Mouse (Mus musculus) CH12.LX (cell line): ENCODE measurements around the gene Psmf1. TPM values are rescaled to one million over a fixed set of nuclear protein-coding genes. Genes with fewer than 3 reads are reported as not detected.

ENCODE experiments used
- DNase-seq: peaks from one replicate; pipeline ENCODE4 v3.0.0-alpha.2; 2013; ENCODE audit errors: extremely low read depth
- H3K27ac ChIP-seq: 2 replicates; pipeline ENCODE4 v1.5.1; 2012; ENCODE audit warnings: low read depth, mild to moderate bottlenecking, control low read depth, moderate library complexity; ENCODE audit not compliant: insufficient read depth
- H3K27me3 ChIP-seq: replicated peaks from 2 replicates; pipeline ENCODE3; 2012; ENCODE audit warnings: inconsistent platforms
- H3K36me3 ChIP-seq, 2 experiments: replicated peaks in 1 of 2; 2 replicates each; pipeline versions ENCODE3 to v1.6.1; 2012; ENCODE audit warnings: inconsistent platforms in 1 of 2, low read length in 1 of 2, mild to moderate bottlenecking in 1 of 2, mixed read lengths in 1 of 2, moderate library complexity in 1 of 2; ENCODE audit not compliant: control insufficient read depth in 1 of 2, insufficient read depth in 1 of 2
- H3K4me1 ChIP-seq, 2 experiments: 2 replicates each; pipeline ENCODE4 v1.6.1; 2012; ENCODE audit warnings: inconsistent platforms in 1 of 2, moderate library complexity in 1 of 2; ENCODE audit not compliant: insufficient read depth in 2 of 2, control insufficient read depth in 1 of 2
- H3K4me2 ChIP-seq: 2 replicates; pipeline ENCODE4 v1.6.1; 2012; ENCODE audit warnings: low read depth, mild to moderate bottlenecking, control low read depth; ENCODE audit not compliant: poor library complexity, insufficient read depth, severe bottlenecking
- H3K4me3 ChIP-seq, 3 experiments: fragments of 150-350 bp in 1 of 3; sonication (generic) in 1 of 3; replicated peaks in 1 of 3; 2 replicates each; pipeline versions ENCODE3 to v1.5.1; 2011 to 2012; ENCODE audit warnings: low read depth in 2 of 3, low read length in 2 of 3, mild to moderate bottlenecking in 2 of 3, moderate library complexity in 2 of 3, control low read depth in 1 of 3, improper control_type of control experiment in 1 of 3, inconsistent platforms in 1 of 3, mixed read lengths in 1 of 3; ENCODE audit not compliant: poor library complexity in 1 of 3
- H3K79me2 ChIP-seq: replicated peaks from 2 replicates; pipeline ENCODE4 v1.6.1; 2012; ENCODE audit warnings: mild to moderate bottlenecking, moderate library complexity; ENCODE audit not compliant: control insufficient read depth, poor library complexity, insufficient read depth, severe bottlenecking; ENCODE audit errors: extremely low read depth
- H3K9ac ChIP-seq: 2 replicates; pipeline ENCODE4 v1.6.1; 2012; ENCODE audit warnings: low read depth, mild to moderate bottlenecking, control low read depth, moderate library complexity; ENCODE audit not compliant: insufficient read depth
- H3K9me3 ChIP-seq: replicated peaks from 2 replicates; pipeline ENCODE3; 2012; ENCODE audit warnings: low read length, inconsistent platforms, mixed read lengths
- BHLHE40 ChIP-seq: IDR thresholded peaks from 2 replicates; pipeline ENCODE4 v1.6.1; 2011; ENCODE audit warnings: mild to moderate bottlenecking, low read depth, low read length, improper control_type of control experiment
- CHD1 ChIP-seq: IDR thresholded peaks from 2 replicates; pipeline ENCODE4 v1.6.1; 2012; ENCODE audit warnings: low read depth, low read length, improper control_type of control experiment, inconsistent platforms
- CHD2 ChIP-seq: IDR thresholded peaks from 2 replicates; pipeline ENCODE4 v1.6.1; 2011; ENCODE audit warnings: low read length, improper control_type of control experiment
- E2F4 ChIP-seq: IDR thresholded peaks from 2 replicates; pipeline ENCODE4 v1.6.1; 2011; ENCODE audit warnings: low read depth, low read length, improper control_type of control experiment; ENCODE audit not compliant: insufficient replicate concordance
- EP300 ChIP-seq: IDR thresholded peaks from 2 replicates; pipeline ENCODE4 v1.6.1; 2011; ENCODE audit warnings: low read length, improper control_type of control experiment
- GABPA ChIP-seq: IDR thresholded peaks from 2 replicates; pipeline ENCODE4 v1.6.1; 2012; ENCODE audit warnings: low read depth, low read length, improper control_type of control experiment, inconsistent platforms; ENCODE audit not compliant: insufficient replicate concordance
- HCFC1 ChIP-seq: IDR thresholded peaks from 2 replicates; pipeline ENCODE4 v1.6.1; 2012; ENCODE audit warnings: low read depth, mild to moderate bottlenecking, inconsistent platforms, low read length, improper control_type of control experiment
- IRF4 ChIP-seq: IDR thresholded peaks from 2 replicates; pipeline ENCODE4 v1.6.1; 2014; ENCODE audit warnings: low read depth, mild to moderate bottlenecking, inconsistent platforms, low read length, improper control_type of control experiment
- MAX ChIP-seq: IDR thresholded peaks from 2 replicates; pipeline ENCODE4 v1.6.1; 2011; ENCODE audit warnings: low read length, improper control_type of control experiment
- MAZ ChIP-seq: IDR thresholded peaks from 2 replicates; pipeline ENCODE4 v1.6.1; 2012; ENCODE audit warnings: low read depth, mild to moderate bottlenecking, inconsistent platforms, low read length, improper control_type of control experiment, moderate library complexity
- MXI1 ChIP-seq: IDR thresholded peaks from 2 replicates; pipeline ENCODE4 v1.6.1; 2011; ENCODE audit warnings: mild to moderate bottlenecking, low read depth, low read length, improper control_type of control experiment
- MYC ChIP-seq: IDR thresholded peaks from 2 replicates; pipeline ENCODE4 v1.6.1; 2011; ENCODE audit warnings: low read depth, mild to moderate bottlenecking, improper control_type of control experiment, low read length
- NRF1 ChIP-seq: IDR thresholded peaks from 2 replicates; pipeline ENCODE4 v1.6.1; 2014; ENCODE audit warnings: low read depth, mild to moderate bottlenecking, inconsistent platforms, low read length, improper control_type of control experiment, moderate library complexity
- POLR2A ChIP-seq: IDR thresholded peaks from 2 replicates; pipeline ENCODE4 v1.6.1; 2011; ENCODE audit warnings: low read depth, mild to moderate bottlenecking, improper control_type of control experiment, low read length
- POLR2AphosphoS2 ChIP-seq: IDR thresholded peaks from 2 replicates; pipeline ENCODE4 v1.6.1; 2011; ENCODE audit warnings: low read depth, low read length, improper control_type of control experiment
- RAD21 ChIP-seq: IDR thresholded peaks from 2 replicates; pipeline ENCODE4 v1.6.1; 2011; ENCODE audit warnings: low read depth, mild to moderate bottlenecking, low read length, improper control_type of control experiment, moderate library complexity
- RCOR1 ChIP-seq: conservative IDR thresholded peaks from 2 replicates; pipeline ENCODE4 v1.6.1; 2012; ENCODE audit warnings: low read depth, mild to moderate bottlenecking, inconsistent platforms, low read length, improper control_type of control experiment
- SIN3A ChIP-seq: IDR thresholded peaks from 2 replicates; pipeline ENCODE4 v1.6.1; 2012; ENCODE audit warnings: low read length, improper control_type of control experiment, inconsistent platforms
- TBP ChIP-seq: conservative IDR thresholded peaks from 2 replicates; pipeline ENCODE4 v1.6.1; 2011; ENCODE audit warnings: low read depth, low read length, improper control_type of control experiment
- UBTF ChIP-seq: IDR thresholded peaks from 2 replicates; pipeline ENCODE4 v1.6.1; 2012; ENCODE audit warnings: low read depth, mild to moderate bottlenecking, inconsistent platforms, low read length, improper control_type of control experiment, moderate library complexity
- USF2 ChIP-seq: conservative IDR thresholded peaks from 2 replicates; pipeline ENCODE4 v1.6.1; 2011; ENCODE audit warnings: low read depth, low read length, improper control_type of control experiment
- ZKSCAN1 ChIP-seq: IDR thresholded peaks from 2 replicates; pipeline ENCODE4 v1.6.1; 2012; ENCODE audit warnings: low read depth, inconsistent platforms, low read length, improper control_type of control experiment, borderline replicate concordance
- ZMIZ1 ChIP-seq: IDR thresholded peaks from 2 replicates; pipeline ENCODE4 v1.6.1; 2012; ENCODE audit warnings: low read depth, mild to moderate bottlenecking, inconsistent platforms, low read length, improper control_type of control experiment
- dilution Hi-C: fragments of 300-500 bp; cut with MboI; formaldehyde crosslinking; loops from 2 replicates; pipeline ENCODE4 v1.14.3; 2020; ENCODE audit warnings: low sequenced_read_pairs; ENCODE audit not compliant: extremely low pct_unique_long_range_greater_than_20kb, extremely low pct_ligation_motif_present
- in situ Hi-C: fragments of 300-500 bp; cut with MboI; formaldehyde crosslinking; loops from 3 replicates; pipeline ENCODE4 v1.14.3; 2019; ENCODE audit warnings: low sequenced_read_pairs, low pct_ligation_motif_present, low pct_unique_long_range_greater_than_20kb, mixed read lengths
- polyA plus RNA-seq: library from polyadenylated mRNA; unstranded; fragments of >175 nt; gene quantifications from 2 replicates; pipeline ENCODE4 v1.2.1, GENCODE M21; 2012; ENCODE audit warnings: low read depth; ENCODE audit not compliant: insufficient read length
- total RNA-seq, 2 experiments: library from RNA; depleted of rRNA; stranded (reverse); fragments of 300-350 nt in 1 of 2; fragments of >200 nt in 1 of 2; gene quantifications; 2 replicates each; pipeline ENCODE4 v1.2.3; 2012 to 2014

Gene Psmf1
- total RNA-seq (2012; rRNA removed): 29.5 and 30.6 TPM in 2 replicates
- 30.8 and 32.5 TPM in 2 replicates for total RNA-seq (2014; rRNA removed)
- 51.2 and 59.7 TPM in 2 replicates for polyA plus RNA-seq

- H3K4me3 ChIP-seq: no peak within 1 kb of the TSS
- H3K36me3 ChIP-seq: peaks cover 0 to 7% of the 10 kb centered on the region in 2 experiments
- H3K9ac ChIP-seq: no peak within 1 kb of the TSS
- H3K79me2 ChIP-seq: peaks cover 19% of the 10 kb centered on the region
- peaks cover 7 to 29% of the 10 kb centered on the region in 2 experiments for H3K4me1 ChIP-seq
- dilution Hi-C loops: no loop called here
- no peaks in the 10 kb centered on the region for H3K9me3 ChIP-seq
- peaks cover 26% of the 10 kb centered on the region for H3K27me3 ChIP-seq
- H3K4me2 ChIP-seq: no peak within 1 kb of the TSS
- in situ Hi-C loops: no loop called here
- no peak for DNase-seq
- TF ChIP-seq RAD21: no peak
- no peak for TF ChIP-seq GABPA
- TF ChIP-seq HCFC1: no peak
- no peak for TF ChIP-seq CHD1
- no peak for TF ChIP-seq ZMIZ1
- TF ChIP-seq MYC: no peak
- TF ChIP-seq CHD2: no peak
- no peak for TF ChIP-seq E2F4
- TF ChIP-seq MAZ: no peak
- no peak for TF ChIP-seq TBP
- no peak for TF ChIP-seq IRF4
- TF ChIP-seq SIN3A: no peak
- TF ChIP-seq UBTF: no peak
- no peak for TF ChIP-seq EP300
- no peak for TF ChIP-seq POLR2A
- H3K27ac ChIP-seq: no peak within 1 kb of the TSS
Observed at GRCm38 (mm10) chr2:151743845-151744244, at the start of gene Psmf1. TSS of gene Psmf1 (minus strand) at chr2:151744186.

- no peak for TF ChIP-seq NRF1
- TF ChIP-seq MAX: no peak
- no peak for TF ChIP-seq USF2
- no peak for TF ChIP-seq CHD2
- no peak for TF ChIP-seq TBP
- no peak for TF ChIP-seq UBTF
- no peak for TF ChIP-seq ZKSCAN1
- no peak for TF ChIP-seq MXI1
- no peak for TF ChIP-seq POLR2AphosphoS2
- no peak for TF ChIP-seq BHLHE40
- no peak for TF ChIP-seq POLR2A
- no peak for TF ChIP-seq RCOR1
- TF ChIP-seq E2F4: no peak
- no peak for TF ChIP-seq SIN3A
- no peaks in the 10 kb centered on the region for H3K9me3 ChIP-seq
Observed at GRCm38 (mm10) chr2:151791156-151791555, 47.2 kb upstream of the Psmf1 start.

More at GRCm38 (mm10) chr2:151791156-151791555, 47.2 kb upstream of the Psmf1 start:
- dilution Hi-C loops: no loop called here
- Histone ChIP-seq H3K27me3 (peaks cover 68% of the 10 kb centered on the region), H3K4me2 (no peak overlapping the region), H3K9ac (no peak overlapping the region), H3K36me3 (no peaks in the 10 kb centered on the region), H3K79me2 (no peaks in the 10 kb centered on the region), H3K4me1 (no peaks in the 10 kb centered on the region; a peak in 1 of 4 replicates), H3K4me3 (no peak overlapping the region), H3K27ac (no peak overlapping the region)
- no peak for DNase-seq
- in situ Hi-C loops: no loop called here
